Mouse (Mus musculus): ENCODE data around the gene Ybx1. TPM values are rescaled to one million over a fixed set of nuclear protein-coding genes. Genes with fewer than 3 reads are reported as not detected.
A peak's percentile ranks its signal among the peaks of the same experiment; 100 is the strongest.

Gene Ybx1
- polyA plus RNA-seq, 1 experiment from 2014 or later = 412 TPM

- DNase-seq (ENCODE audit: low spot score) (peak; percentile 53), ATAC-seq (peak; percentile 74)
- no peaks in the 10 kb centered on the region for H3K27me3 ChIP-seq (replicated peaks; ENCODE audit: insufficient read depth, low read length)
- WGBS = 53% methylated on average over 7 of the region's 7 CpGs
- H3K36me3 ChIP-seq (ENCODE audit: insufficient read depth, low read length) = no peaks in the 10 kb centered on the region
- no peaks in the 10 kb centered on the region for H3K4me1 ChIP-seq (ENCODE audit: insufficient read depth, low read depth, low read length)
- peak overlapping the region; percentile 77 for H3K27ac ChIP-seq (ENCODE audit: low read length)
- H3K4me2 ChIP-seq (replicated peaks; ENCODE audit: low read depth, low read length) = no peak overlapping the region
- H3K9ac ChIP-seq (replicated peaks; ENCODE audit: low read depth) = no peak overlapping the region
- no peak overlapping the region for H3K4me3 ChIP-seq (ENCODE audit: low read depth, low read length)
- TF ChIP-seq EP300 (IDR thresholded peaks at IDR 0.05) (peak; percentile 86), CTCF (IDR thresholded peaks at IDR 0.05) (no peak; the same call in 1 of the 2 replicates)
- no peaks in the 10 kb centered on the region for H3K9me3 ChIP-seq (ENCODE audit: low read length)
Observed at GRCm38 (mm10) chr4:119261087-119261713, 33.2 kb downstream of the Ybx1 start.

GRCm38 (mm10) chr4:119259344-119260254 lies 34.8 kb downstream of the Ybx1 start:
- Histone ChIP-seq H3K4me1 (ENCODE audit: insufficient read depth, low read depth, low read length) (no peaks in the 10 kb centered on the region), H3K27ac (ENCODE audit: low read length) (no peak overlapping the region), H3K27me3 (replicated peaks; ENCODE audit: insufficient read depth, low read length) (no peaks in the 10 kb centered on the region), H3K36me3 (ENCODE audit: insufficient read depth, low read length) (no peaks in the 10 kb centered on the region), H3K4me3 (ENCODE audit: low read depth, low read length) (no peak overlapping the region), H3K9ac (replicated peaks; ENCODE audit: low read depth) (no peak overlapping the region), H3K9me3 (ENCODE audit: low read length) (no peaks in the 10 kb centered on the region), H3K4me2 (replicated peaks; ENCODE audit: low read depth, low read length) (no peak overlapping the region)
- TF ChIP-seq EP300 (IDR thresholded peaks at IDR 0.05) (no peak), CTCF (IDR thresholded peaks at IDR 0.05) (peak; percentile 46)
- WGBS = 81% methylated on average over 15 of the region's 15 CpGs
- no peak for DNase-seq (ENCODE audit: low spot score)
- ATAC-seq = no peak

DNA sequence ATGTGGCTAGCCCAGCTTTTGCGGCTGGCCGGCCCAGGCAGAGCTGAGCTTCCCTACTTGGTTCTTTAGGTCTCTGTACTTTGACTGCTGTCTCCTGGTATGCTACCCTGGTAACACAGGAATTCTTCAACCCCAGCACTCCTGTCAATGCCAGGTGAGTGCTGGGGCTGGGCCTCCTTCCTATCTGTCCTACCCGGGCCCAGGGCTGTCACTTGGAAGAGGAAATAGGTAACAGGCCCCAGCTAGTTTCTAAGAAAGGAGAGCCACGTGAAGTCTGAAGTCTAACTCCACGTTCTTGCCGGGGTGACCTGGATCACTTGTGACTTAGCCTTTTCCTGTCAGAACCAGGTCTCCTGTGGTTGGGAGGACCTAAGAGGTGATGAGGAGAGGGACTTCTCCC lies 37.3 kb downstream of the Ybx1 start:
- no peak for ATAC-seq
- H3K9ac ChIP-seq (replicated peaks; ENCODE audit: low read depth) = no peak overlapping the region
- H3K4me1 ChIP-seq (ENCODE audit: insufficient read depth, low read depth, low read length) = 0 out of 2 replicates have a peak, but pooled peaks cover 6% of the 10 kb centered on the region
- H3K4me3 ChIP-seq (ENCODE audit: low read depth, low read length) = no peak overlapping the region
- H3K27me3 ChIP-seq (replicated peaks; ENCODE audit: insufficient read depth, low read length) = no peaks in the 10 kb centered on the region
- H3K9me3 ChIP-seq (ENCODE audit: low read length) = no peaks in the 10 kb centered on the region
- no peak overlapping the region for H3K27ac ChIP-seq (ENCODE audit: low read length)
- no peaks in the 10 kb centered on the region for H3K36me3 ChIP-seq (ENCODE audit: insufficient read depth, low read length)
- WGBS = 51% methylated on average over 6 of the region's 6 CpGs
- no peak overlapping the region for H3K4me2 ChIP-seq (replicated peaks; ENCODE audit: low read depth, low read length)
- no peak for TF ChIP-seq CTCF (IDR thresholded peaks at IDR 0.05)
- no peak for TF ChIP-seq EP300 (IDR thresholded peaks at IDR 0.05)
- DNase-seq (ENCODE audit: low spot score) = no peak

DNA sequence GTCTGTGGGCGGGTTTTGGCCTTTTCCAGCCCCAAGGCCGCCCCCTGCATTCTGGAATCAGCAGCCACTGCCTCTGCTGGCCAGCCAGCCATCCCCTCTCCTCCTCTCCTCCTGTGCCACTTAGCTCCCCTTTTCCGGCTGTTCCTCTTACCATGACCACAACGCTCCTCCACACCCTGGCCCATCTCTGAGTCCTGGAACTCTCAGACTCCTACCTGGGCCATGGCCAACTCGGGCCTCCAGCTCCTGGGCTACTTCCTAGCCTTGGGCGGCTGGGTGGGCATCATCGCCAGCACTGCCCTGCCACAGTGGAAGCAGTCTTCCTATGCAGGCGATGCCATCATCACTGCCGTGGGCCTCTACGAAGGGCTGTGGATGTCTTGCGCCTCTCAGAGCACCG lies 39.1 kb downstream of the Ybx1 start, which contains the start of gene Cldn19:
Gene Cldn19, plus strand, starts transcription at position 64 of the 400 bp plus-strand sequence.
- TF ChIP-seq EP300 (IDR thresholded peaks at IDR 0.05) (no peak), CTCF (IDR thresholded peaks at IDR 0.05) (no peak)
- Histone ChIP-seq H3K27me3 (replicated peaks; ENCODE audit: insufficient read depth, low read length) (no peaks in the 10 kb centered on the region), H3K4me1 (ENCODE audit: insufficient read depth, low read depth, low read length) (0 out of 2 replicates have a peak, but pooled peaks cover 6% of the 10 kb centered on the region), H3K4me3 (ENCODE audit: low read depth, low read length) (no peak within 1 kb of the TSS), H3K36me3 (ENCODE audit: insufficient read depth, low read length) (no peaks in the 10 kb centered on the region), H3K27ac (ENCODE audit: low read length) (no peak within 1 kb of the TSS), H3K9ac (replicated peaks; ENCODE audit: low read depth) (no peak within 1 kb of the TSS), H3K4me2 (replicated peaks; ENCODE audit: low read depth, low read length) (no peak within 1 kb of the TSS), H3K9me3 (ENCODE audit: low read length) (no peaks in the 10 kb centered on the region)
- DNase-seq (ENCODE audit: low spot score) (no peak), ATAC-seq (no peak)
- WGBS = 78% methylated on average over 12 of the region's 12 CpGs

GRCm38 (mm10) chr4:119254012-119254618 lies 40.3 kb downstream of the Ybx1 start:
- Histone ChIP-seq H3K4me2 (replicated peaks; ENCODE audit: low read depth, low read length) (no peak overlapping the region), H3K27ac (ENCODE audit: low read length) (no peak overlapping the region), H3K36me3 (ENCODE audit: insufficient read depth, low read length) (no peaks in the 10 kb centered on the region), H3K9ac (replicated peaks; ENCODE audit: low read depth) (no peak overlapping the region), H3K27me3 (replicated peaks; ENCODE audit: insufficient read depth, low read length) (no peaks in the 10 kb centered on the region), H3K4me3 (ENCODE audit: low read depth, low read length) (no peak overlapping the region), H3K9me3 (ENCODE audit: low read length) (no peaks in the 10 kb centered on the region), H3K4me1 (ENCODE audit: insufficient read depth, low read depth, low read length) (0 out of 2 replicates have a peak, but pooled peaks cover 6% of the 10 kb centered on the region)
- DNase-seq (ENCODE audit: low spot score) (no peak), ATAC-seq (peak; percentile 47)
- TF ChIP-seq EP300 (IDR thresholded peaks at IDR 0.05) = no peak
- 43% methylated on average over 9 of the region's 9 CpGs for WGBS

Data from lung, postnatal 0 days (tissue).